Mouse (Mus musculus): ENCODE measurements around the gene Pot1a. TPM values are rescaled to one million over a fixed set of nuclear protein-coding genes. Genes with fewer than 3 reads are reported as not detected.

Gene Pot1a
- polyA plus RNA-seq, 1 experiment from 2014 or later: 27.3 TPM

DNA sequence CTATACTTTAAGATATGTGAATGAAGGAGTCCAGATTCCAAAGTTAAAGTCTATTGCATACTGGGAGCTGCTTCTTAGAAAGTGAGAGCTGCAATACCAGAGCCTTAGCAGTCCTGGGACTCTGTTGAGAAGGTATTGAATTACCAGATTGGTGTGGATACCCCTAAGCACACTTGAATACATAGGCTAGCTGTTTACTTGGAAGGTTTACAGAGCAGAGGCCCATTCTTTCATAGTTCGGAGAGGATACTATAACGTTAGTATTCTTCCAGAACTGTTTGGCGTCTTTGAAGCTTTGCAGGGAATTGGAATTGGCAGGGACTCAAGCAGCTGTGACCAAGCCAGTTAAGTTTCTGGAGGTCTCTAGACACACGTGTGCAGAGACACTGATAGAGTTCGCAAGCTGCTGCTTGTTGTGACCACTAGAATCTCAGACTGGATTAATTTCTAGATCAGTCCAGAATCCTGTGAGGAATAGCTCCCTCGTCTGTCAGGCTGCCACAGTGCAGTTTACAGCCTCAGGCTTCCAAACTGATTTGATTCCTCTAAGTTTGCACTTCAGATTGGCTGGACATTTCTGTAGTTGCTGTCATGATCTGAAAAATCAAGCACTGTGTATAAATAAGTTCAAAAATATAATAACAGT is 99.7 kb downstream of the Pot1a start:
- Histone ChIP-seq H3K4me1 (no peaks in the 10 kb centered on the region), H3K9me3 (no peaks in the 10 kb centered on the region), H3K4me2 (no peak overlapping the region), H3K9ac (no peak overlapping the region), H3K27ac (no peak overlapping the region), H3K4me3 (no peak overlapping the region), H3K36me3 (replicated peaks) (no peaks in the 10 kb centered on the region), H3K27me3 (replicated peaks) (no peaks in the 10 kb centered on the region)
- peak; percentile 71; the same call in 1 of the 2 replicates for ATAC-seq (replicated peaks)
- 35% methylated on average over 6 of the region's 6 CpGs for WGBS

- Histone ChIP-seq H3K9ac (no peak overlapping the region), H3K27ac (no peak overlapping the region), H3K9me3 (no peaks in the 10 kb centered on the region), H3K4me3 (no peak overlapping the region), H3K4me1 (no peaks in the 10 kb centered on the region), H3K36me3 (replicated peaks) (no peaks in the 10 kb centered on the region), H3K27me3 (replicated peaks) (no peaks in the 10 kb centered on the region), H3K4me2 (no peak overlapping the region)
- ATAC-seq (replicated peaks): no peak
- 31% methylated on average over 2 of the region's 2 CpGs for WGBS
These were observed 109.1 kb downstream of the Pot1a start for GRCm38 (mm10) chr6:25699956-25700355.

Other genes with a start within 250 kb of the Pot1a start
- gene Gpr37, start 118.5 kb downstream of the Pot1a start, polyA plus RNA-seq (2015; fragmentation: Nextera tagmentation; extraction: Ambion mirVana): 4.2 and 4.5 TPM in 2 replicates

All from midbrain, embryonic 15.5 days (tissue).